Mouse (Mus musculus): ENCODE data around the gene Hs6st3.

GRCm38 (mm10) chr14:119520632-119521031 is 382.5 kb downstream of the Hs6st3 start:
- TF ChIP-seq CTCF (IDR thresholded peaks at IDR 0.05; ENCODE audit: low read depth) (no peak), EP300 (IDR thresholded peaks at IDR 0.05; ENCODE audit: low read depth) (no peak)
